Mouse (Mus musculus): ENCODE data around the gene Zg16. TPM values are rescaled to one million over a fixed set of nuclear protein-coding genes. Genes with fewer than 3 reads are reported as not detected.
A peak's percentile ranks its signal among the peaks of the same experiment; 100 is the strongest.
"Not testable (repeated sequence)": the region's sequence is repeated elsewhere in the genome, so short reads cannot be mapped to it uniquely, and the experiment has no call there.

The Zg16 gene
- total RNA-seq, 1 experiment from 2014 or later = not detected

DNA sequence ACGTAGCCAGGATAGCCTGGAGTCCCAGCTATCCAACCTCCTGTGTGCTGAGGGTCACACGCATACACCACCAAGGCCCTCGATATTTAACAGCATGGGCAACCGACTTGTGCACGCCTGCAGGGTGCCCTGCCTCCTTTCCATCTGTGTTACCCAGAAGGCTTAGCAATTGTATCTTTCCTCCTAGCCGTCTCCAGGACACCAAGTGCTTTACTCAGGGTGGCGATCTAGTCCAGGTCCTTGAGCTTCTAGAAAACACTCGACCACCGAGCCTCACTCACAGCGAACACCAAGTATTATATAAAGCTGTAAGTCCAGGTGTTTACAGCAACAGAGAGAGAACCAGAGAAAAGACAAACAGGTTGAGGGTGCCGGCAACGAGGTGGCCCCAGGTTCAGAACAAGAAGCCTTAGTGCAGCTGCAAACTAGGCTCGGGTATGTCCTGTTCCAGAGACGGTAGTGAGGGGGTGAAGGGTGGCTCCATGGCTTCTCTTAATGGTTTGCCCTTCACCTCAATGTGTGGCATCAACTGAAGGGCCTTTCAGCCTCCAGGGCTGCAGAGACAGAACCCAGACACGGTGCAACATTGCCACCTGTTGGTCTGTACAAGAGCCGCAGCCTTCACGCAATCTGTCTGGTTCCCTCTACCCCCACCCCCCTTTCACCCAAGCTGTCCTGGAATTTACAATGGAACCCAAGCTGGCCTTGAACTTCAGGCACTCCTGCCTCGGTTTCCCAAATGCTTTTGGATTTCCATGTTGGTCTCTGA, 23.3 kb upstream of the Zg16 start:
- ATAC-seq (replicated peaks; ENCODE audit: insufficient number of reproducible peaks, low FRiP score, low TSS enrichment, poor library complexity, severe bottlenecking) = peak; percentile 54

- ATAC-seq (replicated peaks; ENCODE audit: insufficient number of reproducible peaks, low FRiP score, low TSS enrichment, poor library complexity, severe bottlenecking) = no peak
Measured at GRCm38 (mm10) chr7:127105551-127105950, 18.4 kb upstream of the Zg16 start.

- peak; percentile 76 for ATAC-seq (replicated peaks; ENCODE audit: insufficient number of reproducible peaks, low FRiP score, low TSS enrichment, poor library complexity, severe bottlenecking)
Measured at GRCm38 (mm10) chr7:127104560-127105332, 17.6 kb upstream of the Zg16 start.

DNA sequence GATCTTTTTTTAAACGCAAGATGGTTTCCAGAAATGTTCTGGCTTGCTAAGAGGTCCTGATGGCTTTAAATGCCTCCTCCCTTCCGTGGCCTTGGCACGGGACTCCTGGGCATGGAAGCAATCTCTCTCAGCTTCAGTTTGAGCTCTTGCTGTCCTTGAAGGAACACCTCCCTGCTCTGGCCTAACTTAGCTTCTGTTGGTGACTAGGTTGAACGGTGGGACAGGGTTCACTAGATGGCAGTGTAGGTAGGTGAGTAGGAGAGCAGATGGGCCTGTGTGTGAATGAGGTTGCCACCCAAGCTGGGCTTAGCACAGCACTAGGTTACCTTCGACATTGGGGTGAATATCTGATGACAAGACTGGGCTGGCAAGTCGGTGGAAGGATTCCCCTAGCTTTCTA, 16.8 kb upstream of the Zg16 start:
- 0 out of 2 replicates have a peak, but pooled peaks have one; percentile 24 for ATAC-seq (replicated peaks; ENCODE audit: insufficient number of reproducible peaks, low FRiP score, low TSS enrichment, poor library complexity, severe bottlenecking)

DNA sequence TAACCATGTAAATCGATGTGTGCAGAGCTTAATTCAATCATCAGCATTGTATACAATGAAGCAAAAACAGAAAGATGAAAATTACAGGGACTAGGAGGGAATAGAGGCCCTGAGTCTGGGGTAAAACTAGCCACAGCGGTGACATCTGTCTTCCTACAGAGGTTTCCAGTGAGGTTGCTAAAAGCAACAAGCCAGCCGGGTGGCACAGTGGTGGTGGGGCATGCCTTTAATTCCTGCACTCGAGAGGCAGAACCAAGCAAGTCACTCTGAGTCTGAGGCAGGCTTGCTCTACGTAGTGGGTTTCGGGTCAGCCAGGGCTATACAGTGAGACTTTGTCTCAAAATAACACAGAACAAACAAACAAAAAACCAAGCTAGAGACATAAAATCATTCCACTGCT, 15.0 kb upstream of the Zg16 start:
- no peak for ATAC-seq (replicated peaks; ENCODE audit: insufficient number of reproducible peaks, low FRiP score, low TSS enrichment, poor library complexity, severe bottlenecking)

- no peak for ATAC-seq (replicated peaks; ENCODE audit: insufficient number of reproducible peaks, low FRiP score, low TSS enrichment, poor library complexity, severe bottlenecking)
Measured at GRCm38 (mm10) chr7:127101451-127102016, 14.4 kb upstream of the Zg16 start.

DNA sequence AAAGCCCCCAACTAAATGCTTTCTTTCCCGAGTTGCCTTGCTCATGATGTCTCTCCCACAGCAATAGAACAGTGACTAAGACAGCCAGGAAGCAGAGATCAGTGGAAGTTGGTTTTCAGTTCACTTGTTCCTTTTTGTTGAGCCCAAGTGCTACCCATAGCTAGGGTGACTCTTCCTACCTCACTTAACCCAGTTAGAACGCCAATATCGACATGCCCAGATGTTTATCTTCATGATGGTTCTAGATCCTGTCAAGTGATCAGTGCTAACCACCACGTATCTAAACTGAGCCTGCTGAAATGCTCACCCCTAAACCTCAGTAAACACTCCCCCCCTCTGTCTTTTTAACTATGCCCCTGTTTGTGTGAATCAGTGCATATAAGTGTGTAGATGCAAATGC, 12.4 kb upstream of the Zg16 start:
- no peak for ATAC-seq (replicated peaks; ENCODE audit: insufficient number of reproducible peaks, low FRiP score, low TSS enrichment, poor library complexity, severe bottlenecking)

- no peak for ATAC-seq (replicated peaks; ENCODE audit: insufficient number of reproducible peaks, low FRiP score, low TSS enrichment, poor library complexity, severe bottlenecking)
Measured at GRCm38 (mm10) chr7:127098950-127099349, 11.8 kb upstream of the Zg16 start.

DNA sequence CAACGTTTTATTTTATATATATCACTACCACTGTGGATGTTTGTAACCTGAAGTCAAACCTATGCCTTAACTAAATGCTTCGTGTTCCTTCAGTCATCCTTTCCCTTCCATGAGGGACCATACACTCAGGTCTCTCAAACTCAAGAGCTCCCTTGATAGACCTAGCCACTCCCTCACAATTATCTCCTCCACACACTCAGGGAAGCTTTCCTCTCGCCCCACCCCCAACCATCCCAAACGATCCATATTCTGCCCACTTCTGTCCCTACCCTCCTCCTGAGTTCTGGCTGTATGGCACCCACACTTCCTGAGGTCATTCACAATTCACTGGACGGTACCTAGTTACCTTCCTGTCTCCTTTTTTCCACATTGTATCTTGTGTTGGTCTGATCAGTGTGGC, 11.4 kb upstream of the Zg16 start:
- no peak for ATAC-seq (replicated peaks; ENCODE audit: insufficient number of reproducible peaks, low FRiP score, low TSS enrichment, poor library complexity, severe bottlenecking)

GRCm38 (mm10) chr7:127096456-127096855, 9.3 kb upstream of the Zg16 start:
- no peak for ATAC-seq (replicated peaks; ENCODE audit: insufficient number of reproducible peaks, low FRiP score, low TSS enrichment, poor library complexity, severe bottlenecking)

GRCm38 (mm10) chr7:127093914-127094313, 6.8 kb upstream of the Zg16 start:
- ATAC-seq (replicated peaks; ENCODE audit: insufficient number of reproducible peaks, low FRiP score, low TSS enrichment, poor library complexity, severe bottlenecking) = no peak

DNA sequence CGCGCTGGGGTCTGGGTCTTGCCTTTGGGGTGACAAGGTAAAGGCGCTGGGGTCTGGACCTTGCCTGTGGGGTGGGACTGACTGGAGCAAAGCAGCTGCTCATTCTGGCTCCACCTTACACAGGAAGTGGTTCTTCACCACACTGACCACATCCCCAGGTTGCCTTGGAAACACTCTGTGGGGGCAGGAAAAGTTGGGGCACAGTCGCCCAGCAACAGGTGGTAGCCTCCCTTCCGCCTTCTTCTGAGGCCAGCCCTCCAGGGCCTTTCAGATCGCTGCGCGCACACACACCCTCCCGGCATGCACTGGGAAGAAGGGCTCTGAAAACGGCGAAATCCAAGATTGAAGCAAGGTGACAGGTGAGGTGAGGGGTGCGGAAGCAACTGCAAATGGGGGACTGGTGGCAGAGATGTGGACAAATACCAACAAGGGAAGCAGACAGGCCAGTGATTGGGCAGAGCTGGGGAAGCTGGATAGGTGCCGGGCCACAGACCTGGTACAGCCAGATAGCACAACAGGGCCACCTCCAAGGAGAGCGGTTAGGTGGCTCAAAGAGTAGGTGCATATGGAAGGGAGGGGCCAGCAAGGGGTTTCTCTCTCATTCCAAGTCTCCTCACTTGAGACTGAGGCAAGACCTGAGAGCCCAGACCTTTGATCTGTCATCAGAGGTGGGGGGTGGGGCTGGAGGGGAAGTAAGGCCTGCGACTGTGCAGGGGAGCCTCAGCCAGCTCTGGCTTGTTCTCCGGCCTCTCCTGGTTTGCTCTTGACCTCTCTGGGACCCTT, 4.2 kb upstream of the Zg16 start, which contains the start of gene AI467606:
AI467606 (plus strand) TSS at position 246 of the 783 bp plus-strand sequence.
- peak; percentile 98 for ATAC-seq (replicated peaks; ENCODE audit: insufficient number of reproducible peaks, low FRiP score, low TSS enrichment, poor library complexity, severe bottlenecking)

DNA sequence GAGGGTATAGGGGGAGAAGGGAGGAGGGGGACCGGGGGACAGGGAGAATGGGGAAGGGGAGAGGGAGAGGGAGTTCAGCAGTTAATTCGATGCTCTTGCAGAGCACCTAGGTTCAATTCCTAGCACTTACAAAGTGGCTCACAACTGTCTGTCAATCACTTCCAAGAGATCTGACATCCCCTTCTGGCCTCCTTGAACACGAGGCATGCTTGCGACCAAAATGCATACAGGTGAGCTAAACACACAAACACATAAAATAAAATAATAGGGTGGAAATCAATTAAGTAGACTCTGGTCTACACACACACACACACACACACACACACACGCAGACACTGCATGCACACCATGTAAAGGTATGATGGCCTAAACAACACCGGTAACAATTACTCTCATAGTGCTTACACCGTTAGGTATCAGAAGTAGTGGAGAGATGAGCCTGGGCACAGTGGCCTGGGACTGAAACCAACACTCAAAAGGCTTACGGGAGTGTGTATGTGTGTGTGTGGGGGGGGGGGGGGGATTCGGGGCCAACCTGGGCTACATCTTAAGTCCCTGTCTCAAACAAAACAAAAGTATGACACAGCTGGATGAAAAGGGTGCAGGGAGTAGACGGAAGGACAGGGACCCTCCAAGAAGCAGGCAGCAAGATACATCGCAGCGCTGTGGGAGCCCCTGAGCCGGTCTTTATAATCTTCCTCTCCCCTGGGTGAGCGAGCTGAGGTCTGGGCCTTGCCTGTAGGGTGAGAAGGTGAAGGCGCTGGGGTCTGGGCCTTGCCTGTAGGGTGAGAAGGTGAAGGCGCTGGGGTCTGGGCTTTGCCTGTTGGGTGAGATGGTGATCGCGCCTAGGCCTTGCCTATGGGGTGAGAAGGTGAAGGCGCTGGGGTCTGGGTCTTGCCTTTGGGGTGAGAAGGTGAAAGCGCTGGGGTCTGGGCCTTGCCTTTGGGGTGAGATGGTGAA, 3.3 kb upstream of the Zg16 start:
- ATAC-seq (replicated peaks; ENCODE audit: insufficient number of reproducible peaks, low FRiP score, low TSS enrichment, poor library complexity, severe bottlenecking) = no peak

GRCm38 (mm10) chr7:127088901-127089845, 2.0 kb upstream of the Zg16 start:
- no peak for ATAC-seq (replicated peaks; ENCODE audit: insufficient number of reproducible peaks, low FRiP score, low TSS enrichment, poor library complexity, severe bottlenecking)

- ATAC-seq (replicated peaks; ENCODE audit: insufficient number of reproducible peaks, low FRiP score, low TSS enrichment, poor library complexity, severe bottlenecking) = no peak
Measured at GRCm38 (mm10) chr7:127088083-127088482, 955 bp upstream of the Zg16 start.

DNA sequence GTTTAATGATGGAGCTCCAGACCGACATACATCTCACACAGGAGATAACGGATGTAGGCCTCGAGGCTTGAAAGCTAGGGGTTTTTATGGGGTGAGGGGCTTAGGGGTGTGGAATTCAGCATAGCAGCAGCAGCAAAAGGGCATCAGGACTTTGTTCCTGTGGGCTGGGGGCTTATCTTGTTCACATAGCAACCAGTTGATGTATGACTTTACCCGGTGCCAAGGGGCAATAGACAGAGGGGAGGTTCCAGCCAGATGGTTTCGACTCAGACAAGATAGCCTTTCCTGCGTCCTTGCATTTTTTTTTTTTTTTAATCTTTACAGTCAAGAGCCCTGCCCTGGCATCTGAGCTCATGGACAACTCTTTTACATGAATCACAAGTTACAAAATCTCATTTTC, 1.4 kb downstream of the Zg16 start:
- ATAC-seq (replicated peaks; ENCODE audit: insufficient number of reproducible peaks, low FRiP score, low TSS enrichment, poor library complexity, severe bottlenecking) = not testable (repeated sequence)

DNA sequence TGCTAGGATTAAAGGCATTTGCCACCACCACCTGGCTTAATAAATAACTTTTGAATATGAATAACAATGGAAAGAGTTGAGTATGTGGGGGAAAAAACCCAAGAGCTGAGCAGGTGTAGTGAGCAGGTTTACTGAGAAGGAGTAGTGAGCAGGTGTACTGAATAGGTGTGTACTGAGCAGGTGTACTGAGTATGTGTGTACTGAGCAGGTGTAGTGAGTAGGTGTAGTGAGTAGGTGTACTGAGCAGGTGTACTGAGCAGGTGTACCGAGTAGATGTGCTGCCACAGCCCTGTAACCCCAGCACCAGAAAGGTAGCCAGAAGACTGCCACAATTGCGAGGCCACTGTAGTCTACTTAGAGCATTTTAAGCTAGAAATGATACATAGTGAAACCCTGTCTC, 2.3 kb downstream of the Zg16 start:
- no peak for ATAC-seq (replicated peaks; ENCODE audit: insufficient number of reproducible peaks, low FRiP score, low TSS enrichment, poor library complexity, severe bottlenecking)
